Mouse (Mus musculus) fibroblast of lung, adult 2 months (primary cell): ENCODE data around the gene Tcte2.

Experiments used
- DNase-seq: peaks from one replicate; pipeline ENCODE4 v3.0.0-alpha.2; 2011; ENCODE audit warnings: low read depth

Tcte2 gene

GRCm38 (mm10) chr17:13717428-13717827 is 44.2 kb downstream of the Tcte2 start:
- DNase-seq = no peak

- no peak for DNase-seq
Observed at GRCm38 (mm10) chr17:13716336-13716735, 45.3 kb downstream of the Tcte2 start.

GRCm38 (mm10) chr17:13715511-13715910 is 46.1 kb downstream of the Tcte2 start:
- DNase-seq = no peak

- DNase-seq = no peak
Observed at GRCm38 (mm10) chr17:13714654-13715053, 47.0 kb downstream of the Tcte2 start.

- DNase-seq = no peak
Observed at GRCm38 (mm10) chr17:13714128-13714527, 47.5 kb downstream of the Tcte2 start.

- DNase-seq = no peak
Observed at GRCm38 (mm10) chr17:13712518-13712917, 49.1 kb downstream of the Tcte2 start.

GRCm38 (mm10) chr17:13712116-13712515 is 49.5 kb downstream of the Tcte2 start:
- no peak for DNase-seq

- DNase-seq = no peak
Observed at GRCm38 (mm10) chr17:13711173-13711572, 50.5 kb downstream of the Tcte2 start.

- no peak for DNase-seq
Observed at GRCm38 (mm10) chr17:13705481-13705921, 56.1 kb downstream of the Tcte2 start.

GRCm38 (mm10) chr17:13703611-13704320 is 57.9 kb downstream of the Tcte2 start:
- no peak for DNase-seq

- peak; percentile 76 for DNase-seq
Observed at GRCm38 (mm10) chr17:13700131-13701016, 61.3 kb downstream of the Tcte2 start.

GRCm38 (mm10) chr17:13699716-13700115 is 61.9 kb downstream of the Tcte2 start:
- DNase-seq = no peak

GRCm38 (mm10) chr17:13698194-13698593 is 63.4 kb downstream of the Tcte2 start:
- DNase-seq = no peak

GRCm38 (mm10) chr17:13697646-13698045 is 64.0 kb downstream of the Tcte2 start:
- no peak for DNase-seq

GRCm38 (mm10) chr17:13695881-13696280 is 65.7 kb downstream of the Tcte2 start:
- no peak for DNase-seq

- DNase-seq = no peak
Observed at GRCm38 (mm10) chr17:13695211-13695610, 66.4 kb downstream of the Tcte2 start.

GRCm38 (mm10) chr17:13694181-13694580 is 67.4 kb downstream of the Tcte2 start:
- no peak for DNase-seq

GRCm38 (mm10) chr17:13687656-13688055 is 74.0 kb downstream of the Tcte2 start:
- DNase-seq = no peak

- DNase-seq = no peak
Observed at GRCm38 (mm10) chr17:13687086-13687485, 74.5 kb downstream of the Tcte2 start.

- no peak for DNase-seq
Observed at GRCm38 (mm10) chr17:13685621-13686020, 76.0 kb downstream of the Tcte2 start.

GRCm38 (mm10) chr17:13684256-13684655 is 77.4 kb downstream of the Tcte2 start:
- DNase-seq = no peak

- peak; percentile 76 for DNase-seq
Observed at GRCm38 (mm10) chr17:13683411-13684174, 78.0 kb downstream of the Tcte2 start.
